ENCODE assay signal across 8 mouse cellular contexts in genomic region chr10:81289278-81289677, GRCm38 (mm10). TPM values are rescaled to one million over a fixed set of nuclear protein-coding genes. Genes with fewer than 3 reads are reported as not detected.
DNase-seq lines count a peak whose midpoint lies in the region; ATAC-seq and TF ChIP-seq lines count a peak whose summit lies in the region.

No protein-coding gene starts in this region.

- peak overlapping the region; percentile 5; the same call in 1 of the 2 replicates for H3K4me3 ChIP-seq in forebrain, embryonic 10.5 days
- H3K4me3 ChIP-seq in forebrain, embryonic 16.5 days (replicated peaks; ENCODE audit: low read length) = no peak overlapping the region
- H3K4me3 ChIP-seq in embryonic facial prominence, embryonic 10.5 days = 0 out of 2 replicates have a peak overlapping the region, but pooled peaks have one; percentile 17
- no peak overlapping the region for H3K4me3 ChIP-seq in kidney, adult 2 months (ENCODE audit: insufficient read depth, low read depth, low read length)

- TF ChIP-seq CTCF in kidney, adult 2 months (conservative IDR thresholded peaks at IDR 0.05; ENCODE audit: insufficient read depth, insufficient read length, low read depth, low read length) = peak; percentile 88

- H3K27ac ChIP-seq in forebrain, embryonic 10.5 days = no peak overlapping the region
- no peak overlapping the region for H3K27ac ChIP-seq in forebrain, embryonic 16.5 days (ENCODE audit: low read length)
- no peak overlapping the region for H3K27ac ChIP-seq in embryonic facial prominence, embryonic 10.5 days (replicated peaks)
- no peak overlapping the region for H3K27ac ChIP-seq in kidney, adult 2 months (ENCODE audit: insufficient read depth, low read depth, low read length)

- no peak for TF ChIP-seq POLR2A in kidney, adult 2 months (IDR thresholded peaks at IDR 0.05; ENCODE audit: low read depth, low read length)

- peaks cover 67% of the 10 kb centered on the region for H3K27me3 ChIP-seq in forebrain, embryonic 10.5 days (ENCODE audit: poor library complexity, severe bottlenecking)
- peaks cover 6% of the 10 kb centered on the region for H3K27me3 ChIP-seq in forebrain, embryonic 16.5 days (replicated peaks; ENCODE audit: control insufficient read depth, insufficient read depth, low read length)
- peaks cover 75% of the 10 kb centered on the region for H3K27me3 ChIP-seq in embryonic facial prominence, embryonic 10.5 days (replicated peaks; ENCODE audit: low read depth, poor library complexity, severe bottlenecking)
- no peaks in the 10 kb centered on the region for H3K27me3 ChIP-seq in kidney, adult 2 months (replicated peaks; ENCODE audit: control insufficient read depth, insufficient read depth, low read length)

- H3K4me1 ChIP-seq in forebrain, embryonic 10.5 days = peaks cover 68% of the 10 kb centered on the region
- H3K4me1 ChIP-seq in forebrain, embryonic 16.5 days (replicated peaks; ENCODE audit: control insufficient read depth, insufficient read depth, low read length) = peaks cover 34% of the 10 kb centered on the region
- H3K4me1 ChIP-seq in embryonic facial prominence, embryonic 10.5 days = peaks cover 61% of the 10 kb centered on the region
- H3K4me1 ChIP-seq in kidney, adult 2 months (ENCODE audit: control insufficient read depth, insufficient read depth, low read length) = peaks cover 20% of the 10 kb centered on the region

- WGBS in forebrain, embryonic 10.5 days = 4% methylated on average over 7 of the region's 7 CpGs
- WGBS in forebrain, embryonic 16.5 days = 3% methylated on average over 7 of the region's 7 CpGs
- 3% methylated on average over 7 of the region's 7 CpGs for WGBS in embryonic facial prominence, embryonic 10.5 days
- WGBS in kidney, adult 2 months = 6% methylated on average over 7 of the region's 7 CpGs

- no peak for ATAC-seq in forebrain, embryonic 16.5 days

- H3K4me2 ChIP-seq in forebrain, embryonic 16.5 days (ENCODE audit: low read length) = no peak overlapping the region

- DNase-seq in forebrain, embryonic 10.5 days (ENCODE audit: extremely low spot score, low spot score) = peak; percentile 69
- peak; percentile 34 to 44 for DNase-seq in urinary bladder, adult 18-20 months (ENCODE audit: low spot score in 2 of 2)
- DNase-seq in urinary bladder, adult 2 months (ENCODE audit: low spot score) = no peak
- DNase-seq in embryonic facial prominence, embryonic 10.5 days (ENCODE audit: low spot score) = peak; percentile 79
- DNase-seq in kidney, adult 2 months = peak; percentile 66
- DNase-seq in lung, postnatal 4 days = peak; percentile 76 to 77
- DNase-seq in testis, postnatal 14 days (ENCODE audit: low spot score) = peak; percentile 54

- H3K36me3 ChIP-seq in forebrain, embryonic 10.5 days (replicated peaks) = no peaks in the 10 kb centered on the region
- H3K36me3 ChIP-seq in forebrain, embryonic 16.5 days (ENCODE audit: control insufficient read depth, insufficient read depth) = no peaks in the 10 kb centered on the region
- H3K36me3 ChIP-seq in embryonic facial prominence, embryonic 10.5 days (replicated peaks) = 0 out of 2 replicates have a peak, but pooled peaks cover under 1% of the 10 kb centered on the region
- H3K36me3 ChIP-seq in kidney, adult 2 months (ENCODE audit: control insufficient read depth, insufficient read depth, low read length) = no peaks in the 10 kb centered on the region

- H3K9me3 ChIP-seq in forebrain, embryonic 10.5 days = no peaks in the 10 kb centered on the region
- H3K9me3 ChIP-seq in forebrain, embryonic 16.5 days (ENCODE audit: control insufficient read depth, low read length) = no peaks in the 10 kb centered on the region
- H3K9me3 ChIP-seq in embryonic facial prominence, embryonic 10.5 days = no peaks in the 10 kb centered on the region

- no peak overlapping the region for H3K9ac ChIP-seq in forebrain, embryonic 16.5 days (replicated peaks; ENCODE audit: low read depth, low read length)

RNA-seq across cellular contexts. Expression of gene Tjp3, which starts 2.1 kb away (rescaled TPM):
- polyA plus RNA-seq in forebrain, embryonic 10.5 days (2016; fragmentation: Nextera tagmentation; extraction: Ambion mirVana) = 8.8 and 10.1 TPM in 2 replicates
- 7.3 and 8.3 TPM in 2 replicates for polyA plus RNA-seq in forebrain, embryonic 16.5 days (2015; fragmentation: Nextera tagmentation; extraction: Ambion mirVana)
- polyA plus RNA-seq in urinary bladder, adult 2 months (2012; rRNA removed) = 23.7 and 25.1 TPM in 2 replicates
- polyA plus RNA-seq in embryonic facial prominence, embryonic 10.5 days (2016; fragmentation: Nextera tagmentation; extraction: Ambion mirVana) = 8.9 and 9.0 TPM in 2 replicates
- 13.2 and 19.0 TPM in 2 replicates for polyA plus RNA-seq in kidney, adult 2 months (2012; rRNA removed)

RNA-seq across cellular contexts. Expression of gene Pip5k1c, which starts 3.5 kb away (rescaled TPM):
- 60.6 and 62.1 TPM in 2 replicates for polyA plus RNA-seq in forebrain, embryonic 10.5 days (2016; fragmentation: Nextera tagmentation; extraction: Ambion mirVana)
- polyA plus RNA-seq in forebrain, embryonic 16.5 days (2015; fragmentation: Nextera tagmentation; extraction: Ambion mirVana) = 138 and 143 TPM in 2 replicates
- 38.6 and 48.9 TPM in 2 replicates for polyA plus RNA-seq in urinary bladder, adult 2 months (2012; rRNA removed)
- 72.2 and 72.4 TPM in 2 replicates for polyA plus RNA-seq in embryonic facial prominence, embryonic 10.5 days (2016; fragmentation: Nextera tagmentation; extraction: Ambion mirVana)
- 70.7 and 76.3 TPM in 2 replicates for polyA plus RNA-seq in kidney, adult 2 months (2012; rRNA removed)

RNA-seq across cellular contexts. Expression of gene Apba3, which starts 22.5 kb away (rescaled TPM):
- 51.9 and 52.1 TPM in 2 replicates for polyA plus RNA-seq in forebrain, embryonic 10.5 days (2016; fragmentation: Nextera tagmentation; extraction: Ambion mirVana)
- polyA plus RNA-seq in forebrain, embryonic 16.5 days (2015; fragmentation: Nextera tagmentation; extraction: Ambion mirVana) = 39.1 and 41.6 TPM in 2 replicates
- 45.9 and 48.3 TPM in 2 replicates for polyA plus RNA-seq in urinary bladder, adult 2 months (2012; rRNA removed)
- polyA plus RNA-seq in embryonic facial prominence, embryonic 10.5 days (2016; fragmentation: Nextera tagmentation; extraction: Ambion mirVana) = 57.2 and 57.5 TPM in 2 replicates
- 142 and 147 TPM in 2 replicates for polyA plus RNA-seq in kidney, adult 2 months (2012; rRNA removed)

RNA-seq across cellular contexts. Expression of gene Mrpl54, which starts 22.5 kb away (rescaled TPM):
- polyA plus RNA-seq in forebrain, embryonic 10.5 days (2016; fragmentation: Nextera tagmentation; extraction: Ambion mirVana) = 217 TPM in 2 replicates
- 84.0 and 90.1 TPM in 2 replicates for polyA plus RNA-seq in forebrain, embryonic 16.5 days (2015; fragmentation: Nextera tagmentation; extraction: Ambion mirVana)
- 95.9 and 103 TPM in 2 replicates for polyA plus RNA-seq in urinary bladder, adult 2 months (2012; rRNA removed)
- polyA plus RNA-seq in embryonic facial prominence, embryonic 10.5 days (2016; fragmentation: Nextera tagmentation; extraction: Ambion mirVana) = 223 and 237 TPM in 2 replicates
- 130 TPM in 2 replicates for polyA plus RNA-seq in kidney, adult 2 months (2012; rRNA removed)

RNA-seq across cellular contexts. Expression of gene Cactin, which starts 31.6 kb away (rescaled TPM):
- 56.0 and 56.7 TPM in 2 replicates for polyA plus RNA-seq in forebrain, embryonic 10.5 days (2016; fragmentation: Nextera tagmentation; extraction: Ambion mirVana)
- 36.8 and 38.3 TPM in 2 replicates for polyA plus RNA-seq in forebrain, embryonic 16.5 days (2015; fragmentation: Nextera tagmentation; extraction: Ambion mirVana)
- 27.7 and 29.5 TPM in 2 replicates for polyA plus RNA-seq in urinary bladder, adult 2 months (2012; rRNA removed)
- 52.3 and 54.3 TPM in 2 replicates for polyA plus RNA-seq in embryonic facial prominence, embryonic 10.5 days (2016; fragmentation: Nextera tagmentation; extraction: Ambion mirVana)
- polyA plus RNA-seq in kidney, adult 2 months (2012; rRNA removed) = 23.7 and 24.5 TPM in 2 replicates

Comparison
In these comparisons a context has a peak if more than half of its experiments do, and no peak if none do; other contexts are left out.
1. H3K4me3 ChIP-seq: peak in forebrain, embryonic 10.5 days (single experiment) and embryonic facial prominence, embryonic 10.5 days (single experiment); none in forebrain, embryonic 16.5 days (single experiment) and kidney, adult 2 months (single experiment).